9 mouse cellular contexts compared by ENCODE assay signal in the genomic region with DNA sequence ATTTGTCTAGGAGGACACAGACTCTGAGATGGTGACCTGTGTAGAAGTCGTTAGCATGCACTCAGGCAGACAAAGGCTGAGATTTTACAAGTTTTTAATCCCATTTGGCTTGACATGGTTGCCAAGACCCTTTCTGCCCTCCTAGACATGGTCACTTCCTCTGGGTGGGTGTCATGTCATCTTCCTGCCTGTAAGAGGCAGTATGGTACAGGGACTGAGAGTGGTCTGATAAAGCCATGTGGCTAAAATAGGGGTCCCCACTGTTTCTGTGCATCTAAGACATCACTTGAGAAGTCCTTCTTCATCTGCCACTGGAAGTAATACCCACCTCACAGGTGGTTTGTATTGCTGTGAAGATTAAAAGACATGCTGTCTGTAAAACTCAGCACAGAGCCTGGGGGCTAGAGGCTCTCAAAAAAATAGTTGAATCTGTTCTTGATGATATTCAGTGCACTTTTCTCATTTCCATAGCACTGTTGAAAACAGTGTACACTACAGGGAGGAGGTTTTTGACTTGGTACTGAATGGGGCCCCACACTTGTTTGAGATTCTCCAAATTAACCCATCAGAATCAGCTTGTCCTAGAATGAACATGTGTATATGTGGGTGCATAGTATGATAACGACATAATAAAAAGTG. TPM values are rescaled to one million over a fixed set of nuclear protein-coding genes. Genes with fewer than 3 reads are reported as not detected.
DNase-seq lines count a peak whose midpoint lies in the region; ATAC-seq and TF ChIP-seq lines count a peak whose summit lies in the region.
"Had no signal": no experiment of that assay in that cellular context is flagged by ENCODE, and none has a peak within 500 bp of the region (broad histone marks: within the 10 kb centered on the region; RNA-seq: fewer than 3 reads in every experiment).

No protein-coding gene starts in this region.

- no peak overlapping the region for H3K27ac ChIP-seq in liver, embryonic 14.5 days
- no peak overlapping the region for H3K27ac ChIP-seq in hindbrain, embryonic 13.5 days
- H3K27ac ChIP-seq in midbrain, embryonic 10.5 days (replicated peaks), result no peak overlapping the region
- H3K27ac ChIP-seq: limb, embryonic 13.5 days had no signal

- H3K27me3 ChIP-seq in liver, embryonic 14.5 days (ENCODE audit: control insufficient read depth, insufficient read depth, low read length), result no peaks in the 10 kb centered on the region
- 0 out of 2 replicates have a peak, but pooled peaks cover 6% of the 10 kb centered on the region for H3K27me3 ChIP-seq in hindbrain, embryonic 13.5 days
- H3K27me3 ChIP-seq in midbrain, embryonic 10.5 days (ENCODE audit: low read depth, poor library complexity, severe bottlenecking), result peaks cover 8% of the 10 kb centered on the region; the same call in 1 of the 2 replicates

- H3K9me3 ChIP-seq in liver, embryonic 14.5 days (ENCODE audit: control insufficient read depth, low read length), result no peaks in the 10 kb centered on the region
- H3K9me3 ChIP-seq in hindbrain, embryonic 13.5 days, result no peaks in the 10 kb centered on the region
- H3K9me3 ChIP-seq in midbrain, embryonic 10.5 days (replicated peaks), result no peaks in the 10 kb centered on the region
- H3K9me3 ChIP-seq: limb, embryonic 13.5 days had no signal

- no peak overlapping the region for H3K4me2 ChIP-seq in liver, embryonic 14.5 days (ENCODE audit: low read depth)
- no peak overlapping the region for H3K4me2 ChIP-seq in hindbrain, embryonic 13.5 days
- H3K4me2 ChIP-seq: limb, embryonic 13.5 days had no signal

- no peak for TF ChIP-seq EP300 in liver, embryonic 14.5 days (IDR thresholded peaks at IDR 0.05; ENCODE audit: low read depth)

- ATAC-seq in CD4-positive, CD25-positive, alpha-beta regulatory T cell, adult 4 months, result no peak
- no peak for ATAC-seq in liver, embryonic 14.5 days (ENCODE audit: insufficient read depth)
- peak; percentile 59 for ATAC-seq in hindbrain, embryonic 13.5 days (ENCODE audit: low FRiP score)

- no peak overlapping the region for H3K4me3 ChIP-seq in liver, embryonic 14.5 days (ENCODE audit: insufficient read depth in 1 of 2, low read depth in 2 of 2, low read length in 2 of 2)
- H3K4me3 ChIP-seq in hindbrain, embryonic 13.5 days, result no peak overlapping the region
- H3K4me3 ChIP-seq in midbrain, embryonic 10.5 days, result no peak overlapping the region
- H3K4me3 ChIP-seq: limb, embryonic 13.5 days had no signal

- H3K36me3 ChIP-seq in liver, embryonic 14.5 days (replicated peaks; ENCODE audit: control insufficient read depth, insufficient read depth, low read depth), result no peaks in the 10 kb centered on the region
- H3K36me3 ChIP-seq in hindbrain, embryonic 13.5 days, result no peaks in the 10 kb centered on the region
- no peaks in the 10 kb centered on the region for H3K36me3 ChIP-seq in midbrain, embryonic 10.5 days
- H3K36me3 ChIP-seq: limb, embryonic 13.5 days had no signal

- no peak overlapping the region for H3K9ac ChIP-seq in liver, embryonic 14.5 days (replicated peaks)
- H3K9ac ChIP-seq in hindbrain, embryonic 13.5 days, result no peak overlapping the region
- H3K9ac ChIP-seq: limb, embryonic 13.5 days had no signal

- no peaks in the 10 kb centered on the region for H3K4me1 ChIP-seq in liver, embryonic 14.5 days (replicated peaks; ENCODE audit: control insufficient read depth in 2 of 2, insufficient read depth in 2 of 2, low read length in 1 of 2)
- H3K4me1 ChIP-seq in hindbrain, embryonic 13.5 days (replicated peaks), result no peaks in the 10 kb centered on the region
- no peaks in the 10 kb centered on the region for H3K4me1 ChIP-seq in midbrain, embryonic 10.5 days
- H3K4me1 ChIP-seq: limb, embryonic 13.5 days had no signal

- peak; percentile 47; the same call in 1 of the 2 replicates for TF ChIP-seq CTCF in liver, embryonic 14.5 days (IDR thresholded peaks at IDR 0.05; ENCODE audit: low read depth)

- peak; percentile 3 for DNase-seq in CD4-positive, CD25-positive, alpha-beta regulatory T cell, adult 2 months (ENCODE audit: low read depth, low spot score)
- DNase-seq in liver, embryonic 14.5 days (ENCODE audit: low read depth in 3 of 3, low spot score in 3 of 3), result no peak
- DNase-seq in liver, result no peak
- DNase-seq in midbrain, embryonic 10.5 days (ENCODE audit: low spot score), result peak; percentile 25
- DNase-seq in spleen, adult 12 weeks (ENCODE audit: low spot score), result no peak
- DNase-seq in testis, postnatal 14 days (ENCODE audit: low spot score), result no peak

- 25% methylated on average over 2 of the region's 2 CpGs for WGBS in liver, embryonic 14.5 days (ENCODE audit: insufficient replicate concordance)
- WGBS in hindbrain, embryonic 13.5 days, result 54% methylated on average over 2 of the region's 2 CpGs
- 46% methylated on average over 2 of the region's 2 CpGs for WGBS in midbrain, embryonic 10.5 days

RNA-seq across cellular contexts. Expression of gene Schip1, which starts 5.3 kb away (rescaled TPM):
- not detected for polyA plus RNA-seq in CD4-positive, CD25-positive, alpha-beta regulatory T cell, adult 4 months (2017; shearing (Covaris generic))
- polyA plus RNA-seq in liver, embryonic 14.5 days (2012; rRNA removed), result 0.81 and 1.1 TPM in 2 replicates
- 0.88 and 1.6 TPM in 2 replicates for polyA plus RNA-seq in liver, embryonic 14.5 days (2014; fragmentation: Nextera tagmentation; extraction: Ambion mirVana)
- polyA plus RNA-seq in hindbrain, embryonic 13.5 days (2015; fragmentation: Nextera tagmentation; extraction: Ambion mirVana), result 151 and 152 TPM in 2 replicates
- polyA plus RNA-seq in midbrain, embryonic 10.5 days (2016; fragmentation: Nextera tagmentation; extraction: Ambion mirVana), result 39.7 and 65.1 TPM in 2 replicates

Comparison
In these comparisons a context has a peak if more than half of its experiments do, and no peak if none do; other contexts are left out.
1. DNase-seq: peak in CD4-positive, CD25-positive, alpha-beta regulatory T cell, adult 2 months (single experiment) and midbrain, embryonic 10.5 days (single experiment); none in liver, embryonic 14.5 days (0 of 3), liver (single experiment), spleen, adult 12 weeks (single experiment) and testis, postnatal 14 days (single experiment).
2. RNA of gene Schip1, which starts 5.3 kb away (polyA plus RNA-seq): 151 to 152 TPM in hindbrain, embryonic 13.5 days and 39.7 to 65.1 TPM in midbrain, embryonic 10.5 days; 0.81 to 1.6 TPM in liver, embryonic 14.5 days and not detected in CD4-positive, CD25-positive, alpha-beta regulatory T cell, adult 4 months; every median in the first group is over 10 times any median in the second.